Mouse (Mus musculus) layer of hippocampus, postnatal 36 days (tissue): ENCODE measurements around the gene Acot10. TPM values are rescaled to one million over a fixed set of nuclear protein-coding genes. Genes with fewer than 3 reads are reported as not detected.
"Not testable (repeated sequence)": the region's sequence is repeated elsewhere in the genome, so short reads cannot be mapped to it uniquely, and the experiment has no call there.

Source experiments
- DNase-seq, 2 experiments: peaks; one replicate each; pipeline ENCODE4 v3.0.0; 2022
- total RNA-seq, 2 experiments: library from RNA; stranded (reverse); gene quantifications; 2 replicates each; pipeline ENCODE4 v1.2.3; 2021

Acot10 gene
- not detected for total RNA-seq

- no peak for DNase-seq
Observed at GRCm38 (mm10) chr15:20666650-20667049, at the start of gene Acot10. Acot10 (minus strand) TSS chr15:20666750.

GRCm38 (mm10) chr15:20711859-20712258 lies 45.3 kb upstream of the Acot10 start:
- no peak for DNase-seq

GRCm38 (mm10) chr15:20696229-20696628 lies 29.7 kb upstream of the Acot10 start:
- DNase-seq = no peak

GRCm38 (mm10) chr15:20684200-20684599 lies 17.6 kb upstream of the Acot10 start:
- no peak for DNase-seq

GRCm38 (mm10) chr15:20682719-20683118 lies 16.2 kb upstream of the Acot10 start:
- DNase-seq = no peak

GRCm38 (mm10) chr15:20669507-20669906 lies 3.0 kb upstream of the Acot10 start:
- not testable (repeated sequence) for DNase-seq

GRCm38 (mm10) chr15:20667989-20668388 lies 1.4 kb upstream of the Acot10 start:
- DNase-seq = no peak

- no peak for DNase-seq
Observed at GRCm38 (mm10) chr15:20667350-20667749, 800 bp upstream of the Acot10 start.

- DNase-seq = no peak
Observed at GRCm38 (mm10) chr15:20660221-20660620, 6.3 kb downstream of the Acot10 start.

GRCm38 (mm10) chr15:20642905-20643414 lies 23.6 kb downstream of the Acot10 start:
- no peak for DNase-seq

- DNase-seq = no peak
Observed at GRCm38 (mm10) chr15:20639155-20639554, 27.4 kb downstream of the Acot10 start.

GRCm38 (mm10) chr15:20634593-20634992 lies 32.0 kb downstream of the Acot10 start:
- no peak for DNase-seq

Other genes starting within 250 kb of the Acot10 start
- gene Cdh12, start 217.5 kb downstream of the Acot10 start, total RNA-seq = 10 to 100 TPM; 27.0 to 28.9 TPM